ENCODE assay signal across 7 mouse cellular contexts in genomic region chr9:65195982-65196737, GRCm38 (mm10). TPM values are rescaled to one million over a fixed set of nuclear protein-coding genes. Genes with fewer than 3 reads are reported as not detected.
DNase-seq lines count a peak whose midpoint lies in the region; ATAC-seq and TF ChIP-seq lines count a peak whose summit lies in the region.

No protein-coding gene starts in this region.

- no peaks in the 10 kb centered on the region for H3K79me2 ChIP-seq in macrophage (ENCODE audit: inconsistent target)

- peak overlapping the region; percentile 41 for H3K4me2 ChIP-seq in heart, embryonic 16.5 days (ENCODE audit: low read depth, low read length)
- H3K4me2 ChIP-seq in stomach, postnatal 0 days (replicated peaks; ENCODE audit: low read depth) = peak overlapping the region; percentile 20; the same call in 1 of the 2 replicates

- H3K27me3 ChIP-seq in heart, embryonic 16.5 days (ENCODE audit: control insufficient read depth, insufficient read depth, low read length) = no peaks in the 10 kb centered on the region
- no peaks in the 10 kb centered on the region for H3K27me3 ChIP-seq in stomach, postnatal 0 days (ENCODE audit: control insufficient read depth, insufficient read depth, low read length)

- peak; percentile 82 for DNase-seq in thymus, postnatal 0 days (ENCODE audit: low spot score)
- no peak for DNase-seq in thymus, postnatal 36 days
- peak; percentile 26 for DNase-seq in c-Kit-negative CD71-positive TER-119-positive erythroid progenitor cells, embryonic 14.5 days (ENCODE audit: low read depth, low spot score)
- DNase-seq in stomach, postnatal 0 days (ENCODE audit: low spot score) = no peak
- no peak for DNase-seq in urinary bladder, adult 2 months (ENCODE audit: low spot score)

- H3K36me3 ChIP-seq in heart, embryonic 16.5 days (ENCODE audit: control insufficient read depth, insufficient read depth) = no peaks in the 10 kb centered on the region
- H3K36me3 ChIP-seq in macrophage (ENCODE audit: inconsistent target) = no peaks in the 10 kb centered on the region
- H3K36me3 ChIP-seq in stomach, postnatal 0 days (ENCODE audit: control insufficient read depth, insufficient read depth, low read length) = no peaks in the 10 kb centered on the region

- H3K4me1 ChIP-seq in heart, embryonic 16.5 days (ENCODE audit: control insufficient read depth, insufficient read depth, low read length) = peaks cover 33% of the 10 kb centered on the region
- peaks cover 5% of the 10 kb centered on the region; the same call in 1 of the 2 replicates for H3K4me1 ChIP-seq in stomach, postnatal 0 days (replicated peaks; ENCODE audit: control insufficient read depth, insufficient read depth)

- peak; percentile 80 for ATAC-seq in heart, embryonic 16.5 days (replicated peaks; ENCODE audit: extremely low read depth, insufficient read depth, low FRiP score)
- ATAC-seq in stomach, postnatal 0 days (ENCODE audit: low FRiP score, low TSS enrichment) = peak; percentile 85

- H3K4me3 ChIP-seq in heart, embryonic 16.5 days (ENCODE audit: low read length) = no peak overlapping the region; the same call in 1 of the 2 replicates
- no peak overlapping the region for H3K4me3 ChIP-seq in macrophage (ENCODE audit: inconsistent target)
- no peak overlapping the region for H3K4me3 ChIP-seq in stomach, postnatal 0 days (ENCODE audit: low read depth, low read length)

- peak overlapping the region; percentile 96 for H3K27ac ChIP-seq in heart, embryonic 16.5 days (ENCODE audit: low read length)
- peak overlapping the region; percentile 62 for H3K27ac ChIP-seq in macrophage
- peak overlapping the region; percentile 92 for H3K27ac ChIP-seq in stomach, postnatal 0 days (replicated peaks)

- peak overlapping the region; percentile 69 for H3K9ac ChIP-seq in heart, embryonic 16.5 days (ENCODE audit: low read length)
- H3K9ac ChIP-seq in stomach, postnatal 0 days (ENCODE audit: low read length) = peak overlapping the region; percentile 38; the same call in 1 of the 2 replicates

- no peaks in the 10 kb centered on the region for H3K9me3 ChIP-seq in heart, embryonic 16.5 days (replicated peaks; ENCODE audit: control insufficient read depth, low read length)
- no peaks in the 10 kb centered on the region for H3K9me3 ChIP-seq in stomach, postnatal 0 days (ENCODE audit: control insufficient read depth, low read length)

- TF ChIP-seq CTCF in stomach, postnatal 0 days (IDR thresholded peaks at IDR 0.05; ENCODE audit: low read depth) = no peak

- peak; percentile 53 for TF ChIP-seq EP300 in stomach, postnatal 0 days (optimal IDR thresholded peaks at IDR 0.05)

- WGBS in heart, embryonic 16.5 days = 3% methylated on average over 9 of the region's 9 CpGs
- WGBS in macrophage (ENCODE audit: missing documents) = 12% methylated on average over 9 of the region's 9 CpGs
- WGBS in stomach, postnatal 0 days = 2% methylated on average over 9 of the region's 9 CpGs

RNA-seq across cellular contexts. Expression of gene Parp16, which starts 1.0 kb away (rescaled TPM):
- 6.0 and 7.3 TPM in 2 replicates for polyA plus RNA-seq in thymus, postnatal 0 days (2015; fragmentation: Nextera tagmentation; extraction: Ambion mirVana)
- 5.4 and 6.5 TPM in 2 replicates for polyA plus RNA-seq in heart, embryonic 16.5 days (2015; fragmentation: Nextera tagmentation; extraction: Ambion mirVana)
- 1 to 10 TPM in 25 of 26 experiments, under 1 TPM in 1; 0.55 to 7.5 (median 2.6) TPM for total RNA-seq in macrophage (2018; cell fraction: chromatin; rRNA removed)
- 1 to 10 TPM in 24 of 26 experiments, under 1 TPM in 2; 0.56 to 2.7 (median 1.4) TPM for total RNA-seq in macrophage (2018; cell fraction: cytosol; rRNA removed)
- total RNA-seq in macrophage (2018; cell fraction: nucleus; rRNA removed) = 1 to 10 TPM in 22 of 26 experiments, under 1 TPM in 4; 0.54 to 6.5 (median 1.7) TPM
- polyA plus RNA-seq in macrophage (2018) = 2.0 to 3.2 TPM (median 2.1 TPM) in 3 replicates
- 5.0 TPM in 2 replicates for polyA plus RNA-seq in stomach, postnatal 0 days (2015; fragmentation: Nextera tagmentation; extraction: Ambion mirVana)
- 4.4 and 4.5 TPM in 2 replicates for polyA plus RNA-seq in urinary bladder, adult 2 months (2012; rRNA removed)

RNA-seq across cellular contexts. Expression of gene Igdcc3, which starts 55.2 kb away (rescaled TPM):
- polyA plus RNA-seq in thymus, postnatal 0 days (2015; fragmentation: Nextera tagmentation; extraction: Ambion mirVana) = 0.09 TPM in 1 of 2 replicates, not detected in the other
- polyA plus RNA-seq in heart, embryonic 16.5 days (2015; fragmentation: Nextera tagmentation; extraction: Ambion mirVana) = 0.17 and 0.30 TPM in 2 replicates
- total RNA-seq in macrophage (2018; cell fraction: chromatin; rRNA removed) = not detected
- not detected for total RNA-seq in macrophage (2018; cell fraction: cytosol; rRNA removed)
- total RNA-seq in macrophage (2018; cell fraction: nucleus; rRNA removed) = not detected
- not detected in 3 replicates for polyA plus RNA-seq in macrophage (2018)
- 0.32 and 0.35 TPM in 2 replicates for polyA plus RNA-seq in stomach, postnatal 0 days (2015; fragmentation: Nextera tagmentation; extraction: Ambion mirVana)
- polyA plus RNA-seq in urinary bladder, adult 2 months (2012; rRNA removed) = 2.3 and 2.7 TPM in 2 replicates

Comparison
In these comparisons a context has a peak if more than half of its experiments do, and no peak if none do; other contexts are left out.
1. DNase-seq: peak in thymus, postnatal 0 days (single experiment) and c-Kit-negative CD71-positive TER-119-positive erythroid progenitor cells, embryonic 14.5 days (single experiment); none in thymus, postnatal 36 days (0 of 2), stomach, postnatal 0 days (single experiment) and urinary bladder, adult 2 months (single experiment).
2. Peak in every context shown above with its lines, with median percentiles within 50 percentile points of each other: H3K27ac ChIP-seq.